Mouse (Mus musculus) kidney, adult 2 months (tissue): ENCODE data around the gene Enthd1. TPM values are rescaled to one million over a fixed set of nuclear protein-coding genes. Genes with fewer than 3 reads are reported as not detected.
A peak's percentile ranks its signal among the peaks of the same experiment; 100 is the strongest.

Experiments used
- DNase-seq: peaks from one replicate; pipeline ENCODE4 v3.0.0; 2021
- H3K27ac ChIP-seq: fragments of 200-500 bp; 2 replicates; pipeline ENCODE4 v1.5.1; 2012; ENCODE audit warnings: low read depth, low read length, control low read depth, inconsistent platforms; ENCODE audit not compliant: insufficient read depth
- H3K27me3 ChIP-seq: fragments of 200-500 bp; replicated peaks from 2 replicates; pipeline ENCODE4 v1.6.1; 2012; ENCODE audit warnings: mild to moderate bottlenecking, moderate library complexity, low read length, inconsistent platforms; ENCODE audit not compliant: control insufficient read depth, insufficient read depth
- H3K36me3 ChIP-seq: fragments of 200-500 bp; 2 replicates; pipeline ENCODE4 v1.6.1; 2012; ENCODE audit warnings: mild to moderate bottlenecking, moderate library complexity, low read length, inconsistent platforms; ENCODE audit not compliant: control insufficient read depth, insufficient read depth
- H3K4me1 ChIP-seq: fragments of 200-500 bp; 2 replicates; pipeline ENCODE4 v1.6.1; 2011; ENCODE audit warnings: low read length; ENCODE audit not compliant: control insufficient read depth, insufficient read depth
- H3K4me3 ChIP-seq: fragments of 200-500 bp; 2 replicates; pipeline ENCODE4 v1.5.1; 2011; ENCODE audit warnings: mild to moderate bottlenecking, low read depth, low read length, control low read depth; ENCODE audit not compliant: insufficient read depth
- CTCF ChIP-seq: fragments of 200-500 bp; conservative IDR thresholded peaks from 2 replicates; pipeline ENCODE4 v1.5.1; 2011; ENCODE audit warnings: low read depth, mild to moderate bottlenecking, control low read depth, low read length, moderate library complexity, mixed read lengths; ENCODE audit not compliant: insufficient read depth, insufficient read length
- POLR2A ChIP-seq: fragments of 200-500 bp; IDR thresholded peaks from one replicate; pipeline ENCODE4 v1.6.1; 2011; ENCODE audit warnings: low read depth, low read length, control low read depth
- WGBS: fragments of 180-500 bp; shearing (Covaris S2); methylation state at CpG from one replicate; pipeline ENCODE4 v1.1.7; 2018; 5-methylcytosine and 5-hydroxymethylcytosine counted together
- polyA plus RNA-seq: library from polyadenylated mRNA; depleted of rRNA; stranded (reverse); fragments of >200 nt; gene quantifications from 2 replicates; pipeline ENCODE4 v1.2.3, GENCODE M21; 2012; rRNA removed

Enthd1 gene
- polyA plus RNA-seq, 1 experiment, result not detected

DNA sequence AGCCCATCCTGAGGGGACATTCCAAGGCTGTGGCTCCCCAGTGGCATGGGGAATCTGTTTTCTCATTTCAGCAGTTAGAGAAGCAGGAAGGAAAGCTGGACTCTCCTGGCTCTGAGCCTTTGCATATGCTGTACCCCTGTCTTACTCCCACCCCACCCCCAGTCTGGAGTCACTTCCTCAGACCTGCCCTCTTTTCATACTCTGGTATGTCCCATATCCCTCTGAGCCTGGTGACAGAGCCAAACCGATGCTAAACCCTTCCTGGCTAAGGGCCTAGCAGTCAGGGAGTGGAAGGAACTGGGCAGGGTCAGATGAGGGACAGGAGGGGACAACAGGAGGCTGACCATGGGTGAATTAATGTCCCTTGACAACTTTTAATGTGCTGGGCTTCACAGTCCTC, 157.1 kb downstream of the Enthd1 start:
- WGBS, result 17% methylated on average over 1 of the region's 1 CpGs
- H3K27me3 ChIP-seq, result no peaks in the 10 kb centered on the region
- no peaks in the 10 kb centered on the region for H3K36me3 ChIP-seq
- no peaks in the 10 kb centered on the region for H3K4me1 ChIP-seq
- TF ChIP-seq POLR2A, result no peak
- no peak for TF ChIP-seq CTCF
- no peak overlapping the region for H3K4me3 ChIP-seq
- peak; percentile 68 for DNase-seq
- no peak overlapping the region for H3K27ac ChIP-seq

Other genes with a start within 250 kb of the Enthd1 start
- 0.31 and 2.5 TPM in 2 replicates for gene Grap2, start 7.4 kb upstream of the Enthd1 start, polyA plus RNA-seq
- gene Fam83f, start 106.7 kb upstream of the Enthd1 start, polyA plus RNA-seq, result 2.8 and 3.1 TPM in 2 replicates
- gene Tnrc6b, start 146.2 kb upstream of the Enthd1 start, polyA plus RNA-seq, result 12.1 and 14.2 TPM in 2 replicates